Mouse (Mus musculus) bone marrow, adult 2 months (tissue): ENCODE results near the gene Cct2.

ENCODE experiments used
- CTCF ChIP-seq: fragments of 200-500 bp; IDR thresholded peaks from 2 replicates; pipeline ENCODE4 v1.5.1; 2011; ENCODE audit warnings: low read length, control low read depth; ENCODE audit not compliant: control insufficient read depth, insufficient read depth
- POLR2A ChIP-seq: fragments of 200-500 bp; IDR thresholded peaks from 2 replicates; pipeline ENCODE4 v1.6.1; 2011; ENCODE audit warnings: low read depth, mild to moderate bottlenecking, control low read depth, low read length, borderline replicate concordance; ENCODE audit not compliant: control insufficient read depth

GRCm38 (mm10) chr10:117023693-117024092 lies 39.9 kb downstream of the Cct2 start:
- TF ChIP-seq POLR2A (no peak), CTCF (no peak)
